Mouse (Mus musculus) CH12.LX (cell line): ENCODE results near the gene Rrnad1. TPM values are rescaled to one million over a fixed set of nuclear protein-coding genes. Genes with fewer than 3 reads are reported as not detected.

Experiments
- DNase-seq: peaks from one replicate; pipeline ENCODE4 v3.0.0-alpha.2; 2013; ENCODE audit errors: extremely low read depth
- H3K27ac ChIP-seq: 2 replicates; pipeline ENCODE4 v1.5.1; 2012; ENCODE audit warnings: low read depth, mild to moderate bottlenecking, control low read depth, moderate library complexity; ENCODE audit not compliant: insufficient read depth
- H3K27me3 ChIP-seq: replicated peaks from 2 replicates; pipeline ENCODE3; 2012; ENCODE audit warnings: inconsistent platforms
- H3K36me3 ChIP-seq, 2 experiments: replicated peaks in 1 of 2; 2 replicates each; pipeline versions ENCODE3 to v1.6.1; 2012; ENCODE audit warnings: inconsistent platforms in 1 of 2, low read length in 1 of 2, mild to moderate bottlenecking in 1 of 2, mixed read lengths in 1 of 2, moderate library complexity in 1 of 2; ENCODE audit not compliant: control insufficient read depth in 1 of 2, insufficient read depth in 1 of 2
- H3K4me1 ChIP-seq, 2 experiments: 2 replicates each; pipeline ENCODE4 v1.6.1; 2012; ENCODE audit warnings: inconsistent platforms in 1 of 2, moderate library complexity in 1 of 2; ENCODE audit not compliant: insufficient read depth in 2 of 2, control insufficient read depth in 1 of 2
- H3K4me2 ChIP-seq: 2 replicates; pipeline ENCODE4 v1.6.1; 2012; ENCODE audit warnings: low read depth, mild to moderate bottlenecking, control low read depth; ENCODE audit not compliant: poor library complexity, insufficient read depth, severe bottlenecking
- H3K4me3 ChIP-seq, 3 experiments: fragments of 150-350 bp in 1 of 3; sonication (generic) in 1 of 3; replicated peaks in 1 of 3; 2 replicates each; pipeline versions ENCODE3 to v1.5.1; 2011 to 2012; ENCODE audit warnings: low read depth in 2 of 3, low read length in 2 of 3, mild to moderate bottlenecking in 2 of 3, moderate library complexity in 2 of 3, control low read depth in 1 of 3, improper control_type of control experiment in 1 of 3, inconsistent platforms in 1 of 3, mixed read lengths in 1 of 3; ENCODE audit not compliant: poor library complexity in 1 of 3
- H3K79me2 ChIP-seq: replicated peaks from 2 replicates; pipeline ENCODE4 v1.6.1; 2012; ENCODE audit warnings: mild to moderate bottlenecking, moderate library complexity; ENCODE audit not compliant: control insufficient read depth, poor library complexity, insufficient read depth, severe bottlenecking; ENCODE audit errors: extremely low read depth
- H3K9ac ChIP-seq: 2 replicates; pipeline ENCODE4 v1.6.1; 2012; ENCODE audit warnings: low read depth, mild to moderate bottlenecking, control low read depth, moderate library complexity; ENCODE audit not compliant: insufficient read depth
- H3K9me3 ChIP-seq: replicated peaks from 2 replicates; pipeline ENCODE3; 2012; ENCODE audit warnings: low read length, inconsistent platforms, mixed read lengths
- BHLHE40 ChIP-seq: IDR thresholded peaks from 2 replicates; pipeline ENCODE4 v1.6.1; 2011; ENCODE audit warnings: mild to moderate bottlenecking, low read depth, low read length, improper control_type of control experiment
- CHD2 ChIP-seq: IDR thresholded peaks from 2 replicates; pipeline ENCODE4 v1.6.1; 2011; ENCODE audit warnings: low read length, improper control_type of control experiment
- CTCF ChIP-seq, 2 experiments: IDR thresholded peaks in 1 of 2; conservative IDR thresholded peaks in 1 of 2; 2 replicates each; pipeline ENCODE4 v1.5.1; 2011 to 2012; ENCODE audit warnings: low read depth in 2 of 2, low read length in 2 of 2, improper control_type of control experiment in 1 of 2, inconsistent platforms in 1 of 2, mild to moderate bottlenecking in 1 of 2, moderate library complexity in 1 of 2
- ELF1 ChIP-seq: IDR thresholded peaks from 2 replicates; pipeline ENCODE4 v1.6.1; 2014; ENCODE audit warnings: low read depth, mild to moderate bottlenecking, inconsistent platforms, low read length, improper control_type of control experiment
- EP300 ChIP-seq: IDR thresholded peaks from 2 replicates; pipeline ENCODE4 v1.6.1; 2011; ENCODE audit warnings: low read length, improper control_type of control experiment
- GABPA ChIP-seq: IDR thresholded peaks from 2 replicates; pipeline ENCODE4 v1.6.1; 2012; ENCODE audit warnings: low read depth, low read length, improper control_type of control experiment, inconsistent platforms; ENCODE audit not compliant: insufficient replicate concordance
- IRF4 ChIP-seq: IDR thresholded peaks from 2 replicates; pipeline ENCODE4 v1.6.1; 2014; ENCODE audit warnings: low read depth, mild to moderate bottlenecking, inconsistent platforms, low read length, improper control_type of control experiment
- JUN ChIP-seq: IDR thresholded peaks from 2 replicates; pipeline ENCODE4 v1.6.1; 2011; ENCODE audit warnings: low read depth, mild to moderate bottlenecking, low read length, improper control_type of control experiment, moderate library complexity; ENCODE audit not compliant: insufficient read depth
- KAT2A ChIP-seq: IDR thresholded peaks from 2 replicates; pipeline ENCODE4 v1.6.1; 2012; ENCODE audit warnings: low read length, improper control_type of control experiment, inconsistent platforms; ENCODE audit not compliant: insufficient replicate concordance
- MAX ChIP-seq: IDR thresholded peaks from 2 replicates; pipeline ENCODE4 v1.6.1; 2011; ENCODE audit warnings: low read length, improper control_type of control experiment
- MAZ ChIP-seq: IDR thresholded peaks from 2 replicates; pipeline ENCODE4 v1.6.1; 2012; ENCODE audit warnings: low read depth, mild to moderate bottlenecking, inconsistent platforms, low read length, improper control_type of control experiment, moderate library complexity
- MEF2A ChIP-seq: IDR thresholded peaks from 2 replicates; pipeline ENCODE4 v1.6.1; 2014; ENCODE audit warnings: low read depth, mild to moderate bottlenecking, inconsistent platforms, low read length, improper control_type of control experiment, borderline replicate concordance
- MYC ChIP-seq: IDR thresholded peaks from 2 replicates; pipeline ENCODE4 v1.6.1; 2011; ENCODE audit warnings: low read depth, mild to moderate bottlenecking, improper control_type of control experiment, low read length
- NRF1 ChIP-seq: IDR thresholded peaks from 2 replicates; pipeline ENCODE4 v1.6.1; 2014; ENCODE audit warnings: low read depth, mild to moderate bottlenecking, inconsistent platforms, low read length, improper control_type of control experiment, moderate library complexity
- POLR2A ChIP-seq: IDR thresholded peaks from 2 replicates; pipeline ENCODE4 v1.6.1; 2011; ENCODE audit warnings: low read depth, mild to moderate bottlenecking, improper control_type of control experiment, low read length
- RCOR1 ChIP-seq: conservative IDR thresholded peaks from 2 replicates; pipeline ENCODE4 v1.6.1; 2012; ENCODE audit warnings: low read depth, mild to moderate bottlenecking, inconsistent platforms, low read length, improper control_type of control experiment
- SIN3A ChIP-seq: IDR thresholded peaks from 2 replicates; pipeline ENCODE4 v1.6.1; 2012; ENCODE audit warnings: low read length, improper control_type of control experiment, inconsistent platforms
- TBP ChIP-seq: conservative IDR thresholded peaks from 2 replicates; pipeline ENCODE4 v1.6.1; 2011; ENCODE audit warnings: low read depth, low read length, improper control_type of control experiment
- TCF12 ChIP-seq: IDR thresholded peaks from 2 replicates; pipeline ENCODE4 v1.6.1; 2014; ENCODE audit warnings: low read depth, mild to moderate bottlenecking, inconsistent platforms, low read length, improper control_type of control experiment
- UBTF ChIP-seq: IDR thresholded peaks from 2 replicates; pipeline ENCODE4 v1.6.1; 2012; ENCODE audit warnings: low read depth, mild to moderate bottlenecking, inconsistent platforms, low read length, improper control_type of control experiment, moderate library complexity
- USF1 ChIP-seq: IDR thresholded peaks from 2 replicates; pipeline ENCODE4 v1.6.1; 2014; ENCODE audit warnings: low read depth, mild to moderate bottlenecking, inconsistent platforms, low read length, improper control_type of control experiment
- USF2 ChIP-seq: conservative IDR thresholded peaks from 2 replicates; pipeline ENCODE4 v1.6.1; 2011; ENCODE audit warnings: low read depth, low read length, improper control_type of control experiment
- ZKSCAN1 ChIP-seq: IDR thresholded peaks from 2 replicates; pipeline ENCODE4 v1.6.1; 2012; ENCODE audit warnings: low read depth, inconsistent platforms, low read length, improper control_type of control experiment, borderline replicate concordance
- ZMIZ1 ChIP-seq: IDR thresholded peaks from 2 replicates; pipeline ENCODE4 v1.6.1; 2012; ENCODE audit warnings: low read depth, mild to moderate bottlenecking, inconsistent platforms, low read length, improper control_type of control experiment
- ZNF384 ChIP-seq: IDR thresholded peaks from 2 replicates; pipeline ENCODE4 v1.6.1; 2012; ENCODE audit warnings: low read depth, low read length, improper control_type of control experiment, inconsistent platforms
- dilution Hi-C: fragments of 300-500 bp; cut with MboI; formaldehyde crosslinking; loops from 2 replicates; pipeline ENCODE4 v1.14.3; 2020; ENCODE audit warnings: low sequenced_read_pairs; ENCODE audit not compliant: extremely low pct_unique_long_range_greater_than_20kb, extremely low pct_ligation_motif_present
- in situ Hi-C: fragments of 300-500 bp; cut with MboI; formaldehyde crosslinking; loops from 3 replicates; pipeline ENCODE4 v1.14.3; 2019; ENCODE audit warnings: low sequenced_read_pairs, low pct_ligation_motif_present, low pct_unique_long_range_greater_than_20kb, mixed read lengths
- polyA plus RNA-seq: library from polyadenylated mRNA; unstranded; fragments of >175 nt; gene quantifications from 2 replicates; pipeline ENCODE4 v1.2.1, GENCODE M21; 2012; ENCODE audit warnings: low read depth; ENCODE audit not compliant: insufficient read length
- total RNA-seq, 2 experiments: library from RNA; depleted of rRNA; stranded (reverse); fragments of 300-350 nt in 1 of 2; fragments of >200 nt in 1 of 2; gene quantifications; 2 replicates each; pipeline ENCODE4 v1.2.3; 2012 to 2014

Gene Rrnad1
- total and polyA plus RNA-seq, 3 experiments: 8.0 to 12.5 (median 11.4) TPM

DNA sequence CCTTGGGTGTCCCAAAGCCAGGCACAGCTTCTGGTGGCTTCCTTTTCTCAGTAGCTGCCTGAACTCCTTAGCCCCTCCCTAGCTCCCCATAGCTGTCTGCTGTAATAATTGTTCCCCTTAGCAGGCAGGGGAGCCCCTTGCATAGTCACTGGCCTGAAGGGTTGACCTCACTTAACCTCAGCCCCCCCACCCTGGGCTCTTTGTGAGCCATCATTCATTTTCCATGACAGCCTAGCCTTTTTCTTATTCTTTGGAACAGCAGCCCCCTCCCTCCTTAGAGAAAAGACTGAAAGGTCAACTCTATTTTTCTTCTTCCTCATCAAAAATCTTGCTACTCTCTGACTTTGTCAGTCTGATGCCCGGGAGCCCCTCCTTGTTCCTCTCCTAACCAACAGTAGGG lies 28.4 kb upstream of the Rrnad1 start:
- H3K4me2 ChIP-seq: no peak overlapping the region
- H3K27me3 ChIP-seq: peaks cover 54% of the 10 kb centered on the region
- in situ Hi-C loops (no loop called here), dilution Hi-C loops (no loop called here)
- no peaks in the 10 kb centered on the region for H3K79me2 ChIP-seq
- no peak overlapping the region for H3K9ac ChIP-seq
- H3K36me3 ChIP-seq: no peaks in the 10 kb centered on the region
- H3K4me1 ChIP-seq: peaks cover 0 to 4% of the 10 kb centered on the region in 2 experiments; a peak in 2 of 4 replicates
- DNase-seq: no peak
- no peak overlapping the region for H3K27ac ChIP-seq
- TF ChIP-seq RCOR1: no peak
- TF ChIP-seq, all 38 proteins: peak for 0
- no peaks in the 10 kb centered on the region for H3K9me3 ChIP-seq
- H3K4me3 ChIP-seq: no peak overlapping the region

- TF ChIP-seq NRF1 (no peak), MEF2A (no peak), POLR2A (no peak), EP300 (no peak), ZKSCAN1 (no peak), ZMIZ1 (no peak), KAT2A (no peak), RCOR1 (no peak), TCF12 (no peak), MYC (no peak)
- Histone ChIP-seq H3K4me2 (no peak overlapping the region), H3K4me1 (peaks cover 0 to 4% of the 10 kb centered on the region in 2 experiments; a peak in 2 of 4 replicates), H3K9me3 (no peaks in the 10 kb centered on the region), H3K9ac (no peak overlapping the region), H3K27ac (no peak overlapping the region), H3K27me3 (peaks cover 52% of the 10 kb centered on the region), H3K79me2 (no peaks in the 10 kb centered on the region), H3K4me3 (no peak overlapping the region), H3K36me3 (no peaks in the 10 kb centered on the region)
- in situ Hi-C loops (no loop called here), dilution Hi-C loops (no loop called here)
- no peak for DNase-seq
Measured at GRCm38 (mm10) chr3:87958476-87958875, 28.0 kb upstream of the Rrnad1 start.

DNA sequence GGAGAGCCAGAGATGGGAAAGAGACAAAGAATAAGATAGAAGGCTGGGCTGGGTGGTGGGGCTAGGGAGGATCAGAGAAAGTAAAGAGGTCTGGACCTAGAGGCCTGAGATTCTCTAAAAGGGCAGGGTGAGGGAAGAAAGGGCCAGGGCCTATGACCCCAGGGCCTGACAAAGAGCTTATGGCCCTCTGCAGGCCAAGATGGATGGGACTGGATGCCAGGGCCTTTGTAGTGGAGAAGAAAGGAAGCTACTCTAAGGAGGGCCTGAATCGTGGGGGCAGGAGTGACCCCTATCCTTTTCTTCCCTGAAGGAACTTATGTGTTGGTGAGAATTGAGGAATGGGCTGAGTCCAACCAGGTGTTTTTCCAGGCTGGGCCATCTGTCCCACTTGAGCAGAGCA lies 27.5 kb upstream of the Rrnad1 start:
- in situ Hi-C loops: no loop called here

More for the DNA sequence above, 27.5 kb upstream of the Rrnad1 start:
- TF ChIP-seq CHD2 (no peak), MAZ (no peak), IRF4 (no peak), CTCF (conservative IDR thresholded peaks at IDR 0.05 in 1 of 2, IDR thresholded peaks at IDR 0.05 in 1 of 2; ENCODE audit: low read depth in 2 of 2, low read length in 2 of 2) (no peak), USF2 (no peak), ZKSCAN1 (no peak), SIN3A (no peak), UBTF (no peak), USF1 (no peak), MAX (no peak), MYC (no peak), KAT2A (no peak), ELF1 (no peak), BHLHE40 (no peak), ZMIZ1 (no peak), ZNF384 (no peak), MEF2A (no peak), TBP (no peak), JUN (no peak), GABPA (no peak)
- H3K4me1 ChIP-seq: peaks cover 0 to 4% of the 10 kb centered on the region in 2 experiments; a peak in 2 of 4 replicates
- no peak for DNase-seq
- H3K27me3 ChIP-seq: peaks cover 47% of the 10 kb centered on the region
- no peak overlapping the region for H3K4me3 ChIP-seq
- no peak overlapping the region for H3K4me2 ChIP-seq
- dilution Hi-C loops: no loop called here
- no peak overlapping the region for H3K9ac ChIP-seq
- no peak overlapping the region for H3K27ac ChIP-seq
- no peaks in the 10 kb centered on the region for H3K9me3 ChIP-seq
- H3K36me3 ChIP-seq: no peaks in the 10 kb centered on the region
- no peaks in the 10 kb centered on the region for H3K79me2 ChIP-seq
